Mouse (Mus musculus) A20 (cell line): Measurements from ENCODE around the gene Defb39.

ENCODE experiments used
- DNase-seq: peaks from one replicate; pipeline ENCODE4 v3.0.0-alpha.2; 2011; ENCODE audit warnings: low read depth, low spot score

The Defb39 gene

DNA sequence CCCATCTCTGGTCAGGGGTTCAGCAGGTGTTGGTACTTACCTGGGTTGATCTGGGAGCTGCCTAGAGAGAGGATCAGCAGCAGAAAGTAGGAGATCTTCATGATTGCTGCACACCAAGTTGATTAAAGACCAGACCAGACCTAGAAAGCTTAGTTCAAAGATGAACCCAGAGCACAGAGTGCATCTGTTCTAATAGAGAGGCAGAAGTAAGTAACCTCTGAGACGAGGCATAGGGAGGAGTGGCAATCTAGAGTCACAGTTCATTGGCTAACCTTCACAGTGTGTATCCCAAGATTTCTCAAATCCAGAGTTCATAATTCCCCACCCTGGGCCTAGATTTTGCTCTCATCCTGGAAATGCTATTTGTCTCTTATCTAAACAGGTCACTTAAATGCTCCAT is at the start of gene Defb39:
Gene Defb39 (minus strand): TSS at position 101 of the 400 bp plus-strand sequence.
- DNase-seq = no peak

DNA sequence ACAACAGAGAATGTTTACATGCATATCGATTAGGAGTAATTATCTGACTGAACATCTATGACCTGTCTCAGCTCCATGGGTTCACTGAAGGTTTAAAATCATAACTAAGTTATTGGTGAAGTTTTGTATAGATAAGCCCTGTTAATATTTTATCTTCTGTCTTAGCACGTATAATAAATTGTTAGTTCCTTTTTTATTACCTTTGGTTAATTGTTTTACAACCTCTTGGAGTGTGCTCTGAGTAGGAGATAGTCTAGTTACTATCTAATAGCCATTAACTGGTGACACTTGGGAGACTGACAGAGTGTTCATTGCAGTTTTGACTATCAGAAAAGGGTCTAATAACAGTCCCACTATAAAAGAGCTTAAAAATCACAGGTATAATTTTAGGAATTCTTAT is 1.4 kb upstream of the Defb39 start:
- no peak for DNase-seq

DNA sequence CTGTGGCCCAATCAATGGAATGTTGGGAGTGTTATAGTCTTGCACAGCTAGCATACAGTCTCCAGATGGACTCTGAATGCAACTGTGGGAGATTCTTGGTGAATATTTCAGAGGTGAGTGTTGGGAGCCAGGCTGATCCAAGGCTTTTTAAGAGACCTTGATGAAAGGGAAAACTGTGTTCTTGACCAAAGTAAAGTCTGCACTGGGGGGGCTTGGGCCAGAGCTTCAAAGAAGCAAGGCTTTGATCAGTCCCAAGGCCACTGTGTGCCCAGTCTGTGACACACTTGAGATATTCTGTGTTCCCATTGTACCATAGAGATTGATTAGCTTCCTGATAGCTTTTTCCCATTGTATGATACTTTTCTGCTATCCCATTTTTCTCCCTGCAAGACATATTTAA is 1.7 kb downstream of the Defb39 start:
- no peak for DNase-seq

DNA sequence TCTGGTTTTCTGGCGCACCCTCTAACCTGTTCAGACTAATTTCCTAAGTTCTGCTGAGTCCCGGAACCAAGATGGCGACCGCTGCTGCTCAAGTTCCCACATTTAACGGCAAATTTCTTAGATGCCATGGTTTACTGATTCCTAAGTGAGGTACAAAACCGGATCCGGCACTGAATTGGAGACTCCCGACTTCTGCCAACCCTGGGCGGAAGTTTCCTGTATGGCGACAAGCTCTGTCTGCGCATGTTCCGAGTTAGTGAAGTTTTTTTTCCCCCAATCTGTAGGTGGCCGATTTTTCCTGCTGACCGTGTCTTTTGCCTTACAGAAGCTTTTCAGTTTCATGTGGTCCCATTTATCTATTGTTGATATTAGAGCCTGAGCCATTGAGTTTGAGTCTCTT is 19.4 kb downstream of the Defb39 start:
- DNase-seq = no peak

DNA sequence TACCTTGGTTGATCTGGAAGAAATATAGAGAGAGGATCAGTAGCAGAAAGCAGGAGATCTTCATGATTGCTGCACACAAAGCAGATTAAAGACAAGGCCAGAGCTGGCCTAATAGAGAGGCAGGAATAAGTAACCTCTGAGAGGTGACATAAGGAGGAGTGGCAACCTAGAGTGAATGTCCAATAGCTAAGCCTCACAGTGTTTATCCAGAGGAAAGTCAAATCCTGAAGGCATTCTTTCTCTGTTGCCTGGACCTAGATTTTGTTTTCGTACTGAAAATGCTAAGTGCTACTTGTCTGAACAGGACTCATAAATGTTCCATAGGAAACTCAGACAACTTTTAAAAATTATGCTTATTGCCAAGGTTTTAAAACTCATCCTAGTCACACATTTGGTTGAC is 38.1 kb downstream of the Defb39 start, which contains the start of gene Defb38:
Gene Defb38 (minus strand): TSS at position 101 of the 400 bp plus-strand sequence.
- DNase-seq = no peak
